ENCODE assay signal across 8 mouse cellular contexts in genomic region chr10:98744246-98744645, GRCm38 (mm10).
DNase-seq lines count a peak whose midpoint lies in the region; ATAC-seq lines count a peak whose summit lies in the region.
"Had no signal": no experiment of that assay in that cellular context is flagged by ENCODE, and none has a peak within 500 bp of the region (broad histone marks: within the 10 kb centered on the region; RNA-seq: fewer than 3 reads in every experiment).

No protein-coding gene starts in this region.

- no peak overlapping the region for H3K9ac ChIP-seq in limb, embryonic 11.5 days (ENCODE audit: low read length)
- H3K9ac ChIP-seq in midbrain, embryonic 11.5 days (ENCODE audit: low read length) = no peak overlapping the region
- H3K9ac ChIP-seq: heart, embryonic 13.5 days had no signal

- H3K27ac ChIP-seq in limb, embryonic 11.5 days (replicated peaks; ENCODE audit: low read depth, low read length) = no peak overlapping the region
- H3K27ac ChIP-seq in midbrain, embryonic 11.5 days (ENCODE audit: low read depth, low read length) = no peak overlapping the region
- H3K27ac ChIP-seq: heart, embryonic 13.5 days had no signal

- H3K36me3 ChIP-seq in limb, embryonic 11.5 days (ENCODE audit: control insufficient read depth, insufficient read depth, low read length) = no peaks in the 10 kb centered on the region
- no peaks in the 10 kb centered on the region for H3K36me3 ChIP-seq in midbrain, embryonic 11.5 days (ENCODE audit: control insufficient read depth, insufficient read depth, low read length)
- H3K36me3 ChIP-seq: heart, embryonic 13.5 days had no signal

- H3K4me1 ChIP-seq in limb, embryonic 11.5 days (ENCODE audit: control insufficient read depth, insufficient read depth, low read length) = peaks cover 10% of the 10 kb centered on the region; the same call in 1 of the 2 replicates
- peaks cover 3% of the 10 kb centered on the region; the same call in 1 of the 2 replicates for H3K4me1 ChIP-seq in midbrain, embryonic 11.5 days (ENCODE audit: control insufficient read depth, insufficient read depth, low read length)

- H3K9me3 ChIP-seq in limb, embryonic 11.5 days (ENCODE audit: control insufficient read depth, low read length) = no peaks in the 10 kb centered on the region
- no peaks in the 10 kb centered on the region for H3K9me3 ChIP-seq in midbrain, embryonic 11.5 days (ENCODE audit: control insufficient read depth, low read length)
- H3K9me3 ChIP-seq: heart, embryonic 13.5 days had no signal

- H3K27me3 ChIP-seq in limb, embryonic 11.5 days (ENCODE audit: control insufficient read depth, insufficient read depth, low read length) = no peaks in the 10 kb centered on the region
- H3K27me3 ChIP-seq in midbrain, embryonic 11.5 days (ENCODE audit: control insufficient read depth, insufficient read depth, low read length) = no peaks in the 10 kb centered on the region
- H3K27me3 ChIP-seq: heart, embryonic 13.5 days had no signal

- H3K4me2 ChIP-seq in limb, embryonic 11.5 days (ENCODE audit: low read depth, severe bottlenecking) = no peak overlapping the region
- no peak overlapping the region for H3K4me2 ChIP-seq in midbrain, embryonic 11.5 days
- H3K4me2 ChIP-seq: heart, embryonic 13.5 days had no signal

- peak; percentile 46 to 65 for DNase-seq in lung, adult 18-20 months
- DNase-seq in lung, postnatal 14 days = no peak
- peak; percentile 50 for DNase-seq in limb, embryonic 11.5 days (ENCODE audit: low spot score)
- DNase-seq in thymus, postnatal 0 days (ENCODE audit: low spot score) = peak; percentile 23
- DNase-seq in layer of hippocampus, postnatal 10 days (ENCODE audit: low spot score in 2 of 2) = no peak
- DNase-seq in midbrain, embryonic 11.5 days (ENCODE audit: low spot score, missing footprints) = no peak

- WGBS in limb, embryonic 11.5 days = 2% methylated on average over 6 of the region's 6 CpGs
- 43% methylated on average over 6 of the region's 6 CpGs for WGBS in midbrain, embryonic 11.5 days

- peak; percentile 90 for ATAC-seq in common myeloid progenitor, adult 5-6 weeks (replicated peaks; ENCODE audit: low read depth, poor library complexity, severe bottlenecking)
- peak; percentile 63; the same call in 1 of the 2 replicates for ATAC-seq in limb, embryonic 11.5 days (ENCODE audit: insufficient number of reproducible peaks, low FRiP score, low TSS enrichment, low read depth)
- ATAC-seq in midbrain, embryonic 11.5 days (ENCODE audit: low FRiP score) = no peak

- H3K4me3 ChIP-seq in limb, embryonic 11.5 days (ENCODE audit: low read depth, low read length) = no peak overlapping the region
- no peak overlapping the region for H3K4me3 ChIP-seq in midbrain, embryonic 11.5 days (ENCODE audit: low read depth, low read length)
- H3K4me3 ChIP-seq: heart, embryonic 13.5 days had no signal

Comparison
In these comparisons a context has a peak if more than half of its experiments do, and no peak if none do; other contexts are left out.
1. DNase-seq: peak in lung, adult 18-20 months (2 of 2), limb, embryonic 11.5 days (single experiment) and thymus, postnatal 0 days (single experiment); none in lung, postnatal 14 days (single experiment), layer of hippocampus, postnatal 10 days (0 of 2) and midbrain, embryonic 11.5 days (single experiment).